Mouse (Mus musculus): Measurements from ENCODE around the gene Elmsan1.

Gene Elmsan1

DNA sequence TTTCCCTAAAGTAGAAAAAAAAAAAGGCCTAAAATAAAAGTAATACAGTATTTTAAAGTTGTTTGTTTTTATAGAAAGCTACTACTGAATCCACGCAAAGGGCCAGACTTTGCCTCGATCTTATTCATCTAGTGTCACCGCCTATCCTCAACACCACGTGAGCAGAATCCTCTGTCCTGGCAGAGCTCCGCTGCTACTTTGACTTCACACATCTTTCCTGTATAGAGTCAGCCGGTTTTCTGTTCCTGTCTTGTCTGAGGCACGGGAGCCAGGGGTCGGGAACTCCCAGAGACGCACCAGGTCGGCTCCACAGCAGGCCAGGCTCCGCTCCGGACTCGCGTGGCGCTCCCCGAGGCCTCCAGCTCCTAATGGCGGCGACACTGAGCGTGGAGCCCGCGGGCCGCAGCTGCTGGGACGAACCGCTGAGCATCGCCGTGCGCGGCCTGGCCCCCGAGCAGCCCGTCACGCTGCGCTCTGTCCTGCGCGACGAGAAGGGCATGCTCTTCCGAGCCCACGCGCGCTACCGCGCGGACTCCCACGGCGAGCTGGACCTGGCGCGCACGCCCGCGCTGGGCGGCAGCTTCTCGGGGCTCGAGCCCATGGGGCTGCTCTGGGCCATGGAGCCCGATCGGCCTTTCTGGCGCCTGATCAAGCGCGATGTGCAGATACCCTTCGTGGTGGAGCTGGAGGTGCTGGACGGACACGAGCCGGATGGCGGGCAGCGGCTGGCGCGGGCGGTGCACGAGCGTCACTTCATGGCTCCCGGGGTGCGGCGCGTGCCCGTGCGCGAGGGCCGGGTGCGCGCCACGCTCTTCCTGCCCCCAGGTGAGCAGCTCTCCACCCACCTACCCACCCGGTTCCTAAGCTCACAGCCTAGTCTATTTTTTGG, 117.8 kb downstream of the Elmsan1 start, which contains the start of gene Acot6:
Gene Acot6, plus strand, starts transcription at position 51 of the 889 bp plus-strand sequence.
- DNase-seq (ENCODE audit: inconsistent ontology term) = peak; percentile 66

DNA sequence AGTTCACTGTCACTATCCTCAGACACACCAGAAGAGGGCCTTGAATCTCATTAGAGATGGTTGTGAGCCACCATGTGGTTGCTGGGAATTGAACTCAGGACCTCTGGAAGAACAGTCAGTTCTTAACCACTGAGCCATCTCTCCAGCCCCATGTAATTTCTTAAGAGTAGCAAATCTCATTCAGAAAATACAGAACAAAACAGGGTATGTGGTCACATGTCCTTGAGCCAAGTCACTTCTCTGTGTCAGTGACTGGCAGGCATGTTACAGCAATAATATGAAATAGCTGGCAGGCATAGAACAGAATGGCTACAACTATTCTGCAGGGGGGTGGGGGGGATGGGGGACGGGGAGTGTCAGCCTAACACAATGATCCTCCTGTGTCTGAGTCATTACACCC, 118.6 kb downstream of the Elmsan1 start:
- DNase-seq (ENCODE audit: inconsistent ontology term) = no peak

DNA sequence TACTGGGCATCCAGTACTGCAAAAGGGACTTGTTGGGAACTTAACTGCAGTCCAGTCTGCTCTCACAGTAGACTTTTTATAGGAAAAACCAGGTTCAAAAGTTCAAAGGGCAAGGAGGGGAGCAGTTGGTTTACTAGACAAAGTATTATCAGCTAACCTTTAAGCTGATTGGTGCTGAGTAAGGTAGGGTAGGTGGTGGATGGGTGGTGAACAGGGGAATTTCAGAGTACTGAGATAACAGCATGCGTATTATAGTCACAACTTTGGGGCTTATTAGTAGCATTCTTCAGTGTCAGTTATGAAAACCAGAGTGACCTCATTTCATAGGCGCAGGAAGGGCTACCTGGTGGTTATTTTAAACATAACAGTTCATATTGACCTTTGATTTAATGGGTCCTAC, 119.1 kb downstream of the Elmsan1 start:
- no peak for DNase-seq (ENCODE audit: inconsistent ontology term)

Data from Muller cell, postnatal 12 days (primary cell).